Mouse (Mus musculus) liver, postnatal 0 days (tissue): ENCODE measurements at regions not wholly inside any gene's neighbourhood (a gene's known extent, or its start where the extent isn't known, plus 50 kb on each side); places are given as distances from the start of the nearest gene placed in this dataset.

Experiments
- ATAC-seq: fragments of 200-750 bp; cut with Nextera tagmentation; 2 replicates; pipeline ENCODE4 v1.8.0; 2017; ENCODE audit warnings: mild to moderate bottlenecking, moderate library complexity
- DNase-seq: peaks from one replicate; pipeline ENCODE4 v3.0.0-alpha.2; 2016
- H3K27ac ChIP-seq: fragments of 300-500 bp; sonication (generic); 2 replicates; pipeline ENCODE4 v1.5.1; 2014; ENCODE audit warnings: antibody characterized with exemption, moderate library complexity, mild to moderate bottlenecking, low read depth
- H3K27me3 ChIP-seq: fragments of 300-500 bp; sonication (generic); 2 replicates; pipeline ENCODE4 v1.6.1; 2014; ENCODE audit warnings: low read length, control low read depth, mixed read lengths; ENCODE audit not compliant: insufficient read depth
- H3K36me3 ChIP-seq: fragments of 300-500 bp; sonication (generic); replicated peaks from 2 replicates; pipeline ENCODE4 v1.6.1; 2014; ENCODE audit warnings: mild to moderate bottlenecking, control low read depth, low read length, moderate library complexity, mixed read lengths; ENCODE audit not compliant: insufficient read depth
- H3K4me1 ChIP-seq: fragments of 300-500 bp; sonication (generic); 2 replicates; pipeline ENCODE4 v1.6.1; 2014; ENCODE audit warnings: antibody characterized with exemption, mild to moderate bottlenecking, control low read depth; ENCODE audit not compliant: insufficient read depth
- H3K4me2 ChIP-seq: fragments of 300-500 bp; sonication (generic); 2 replicates; pipeline ENCODE4 v1.6.1; 2014; ENCODE audit warnings: low read depth, mild to moderate bottlenecking, low read length, moderate library complexity, mixed read lengths
- H3K4me3 ChIP-seq: fragments of 300-500 bp; sonication (generic); 2 replicates; pipeline ENCODE4 v1.5.1; 2014; ENCODE audit warnings: low read depth, low read length
- H3K9ac ChIP-seq: fragments of 300-500 bp; sonication (generic); replicated peaks from 2 replicates; pipeline ENCODE4 v1.6.1; 2014; ENCODE audit warnings: mild to moderate bottlenecking, moderate library complexity
- H3K9me3 ChIP-seq: fragments of 300-500 bp; sonication (generic); 2 replicates; pipeline ENCODE4 v1.6.1; 2016; ENCODE audit warnings: mild to moderate bottlenecking, control low read depth, low read length, mixed read lengths
- CTCF ChIP-seq: sonication (generic); IDR thresholded peaks from 2 replicates; pipeline ENCODE4 v1.5.1; 2016; ENCODE audit warnings: antibody characterized with exemption, low read depth
- EP300 ChIP-seq: IDR thresholded peaks from 2 replicates; pipeline ENCODE4 v1.6.1; 2016; ENCODE audit warnings: antibody characterized with exemption, low read depth, mild to moderate bottlenecking
- WGBS: fragments of 180-500 bp; shearing (Covaris S2); extraction: QIAGEN DNeasy Blood & Tissue Kit; methylation state at CpG from one replicate; pipeline ENCODE4 v1.1.7; 2014; ENCODE audit not compliant: insufficient replicate concordance; 5-methylcytosine and 5-hydroxymethylcytosine counted together

DNA sequence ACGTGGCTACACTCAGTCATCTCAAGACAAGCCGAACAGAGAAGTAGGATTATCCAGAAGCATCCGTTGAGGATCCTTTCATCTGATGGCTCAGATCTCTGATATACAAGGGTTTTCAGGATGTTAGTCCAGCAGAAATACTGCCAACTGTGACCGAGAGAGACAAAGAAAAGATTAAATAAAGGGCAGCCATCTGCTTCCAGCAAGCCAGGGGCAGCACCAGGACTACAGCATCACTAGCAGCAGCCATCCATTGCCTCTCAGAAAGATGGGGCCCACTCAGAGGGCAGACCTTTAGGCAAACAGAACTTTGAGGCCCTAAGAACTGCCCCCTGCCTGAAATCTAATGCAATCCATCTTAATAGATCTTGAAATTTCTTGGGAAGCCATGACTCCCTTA is 77.6 kb upstream of the Neo1 start:
- Histone ChIP-seq H3K9ac (no peak overlapping the region), H3K4me2 (no peak overlapping the region), H3K9me3 (no peaks in the 10 kb centered on the region), H3K27me3 (no peaks in the 10 kb centered on the region), H3K4me1 (no peaks in the 10 kb centered on the region), H3K4me3 (no peak overlapping the region), H3K27ac (no peak overlapping the region), H3K36me3 (no peaks in the 10 kb centered on the region)
- TF ChIP-seq EP300 (no peak), CTCF (no peak)
- DNase-seq (no peak), ATAC-seq (no peak)
- WGBS: 58% methylated on average over 4 of the region's 4 CpGs

DNA sequence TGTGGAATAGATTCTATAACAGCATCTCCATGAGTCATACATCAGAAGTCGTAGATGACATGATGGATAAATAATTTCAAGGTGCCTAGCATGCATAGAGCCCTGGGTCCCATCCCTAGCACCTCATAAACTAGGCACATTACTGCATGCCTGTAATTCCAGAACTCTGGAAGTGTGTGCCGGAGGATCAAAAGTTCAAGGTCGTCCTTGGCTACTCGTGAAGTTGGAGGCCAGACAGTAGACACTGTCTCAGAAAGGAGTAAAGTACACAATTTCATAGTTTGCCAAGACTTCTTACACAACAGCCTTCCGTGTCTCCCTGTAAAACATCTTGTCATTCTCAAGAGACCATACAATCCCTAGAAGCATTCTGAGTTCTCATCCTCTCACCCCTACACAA is 63.5 kb upstream of the Neo1 start:
- ATAC-seq (no peak), DNase-seq (no peak)
- no peaks in the 10 kb centered on the region for H3K4me1 ChIP-seq
- no peaks in the 10 kb centered on the region for H3K27me3 ChIP-seq
- H3K27ac ChIP-seq: no peak overlapping the region
- no peak overlapping the region for H3K4me3 ChIP-seq
- TF ChIP-seq EP300 (no peak), CTCF (no peak)
- H3K9ac ChIP-seq: no peak overlapping the region
- no peak overlapping the region for H3K4me2 ChIP-seq
- 67% methylated on average over 5 of the region's 5 CpGs for WGBS
- H3K36me3 ChIP-seq: no peaks in the 10 kb centered on the region
- no peaks in the 10 kb centered on the region for H3K9me3 ChIP-seq

DNA sequence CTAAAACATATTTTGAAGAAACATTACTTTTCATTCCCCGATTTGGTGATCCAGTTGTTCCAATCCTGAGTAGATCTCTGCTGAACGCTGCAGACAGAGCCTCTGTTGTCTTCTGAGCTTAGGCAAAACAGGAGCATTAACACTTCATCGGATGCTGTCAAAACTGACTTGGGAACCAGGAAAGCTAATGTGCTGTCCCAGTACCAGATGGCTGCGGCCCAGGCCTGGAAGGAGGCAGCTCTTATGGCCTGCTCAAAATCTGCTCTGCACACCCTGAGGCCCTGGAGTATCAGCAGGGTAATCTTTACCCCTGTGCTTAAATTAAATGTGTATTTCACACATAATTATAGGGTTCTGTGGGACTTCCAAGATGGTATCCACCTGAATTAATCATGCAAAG is 61.3 kb upstream of the Neo1 start:
- Histone ChIP-seq H3K4me3 (no peak overlapping the region), H3K4me1 (no peaks in the 10 kb centered on the region), H3K27me3 (no peaks in the 10 kb centered on the region), H3K27ac (no peak overlapping the region), H3K36me3 (no peaks in the 10 kb centered on the region), H3K9me3 (no peaks in the 10 kb centered on the region), H3K9ac (no peak overlapping the region), H3K4me2 (no peak overlapping the region)
- ATAC-seq (no peak), DNase-seq (no peak)
- WGBS: 70% methylated on average over 4 of the region's 4 CpGs
- no peak for TF ChIP-seq EP300
- TF ChIP-seq CTCF: no peak

DNA sequence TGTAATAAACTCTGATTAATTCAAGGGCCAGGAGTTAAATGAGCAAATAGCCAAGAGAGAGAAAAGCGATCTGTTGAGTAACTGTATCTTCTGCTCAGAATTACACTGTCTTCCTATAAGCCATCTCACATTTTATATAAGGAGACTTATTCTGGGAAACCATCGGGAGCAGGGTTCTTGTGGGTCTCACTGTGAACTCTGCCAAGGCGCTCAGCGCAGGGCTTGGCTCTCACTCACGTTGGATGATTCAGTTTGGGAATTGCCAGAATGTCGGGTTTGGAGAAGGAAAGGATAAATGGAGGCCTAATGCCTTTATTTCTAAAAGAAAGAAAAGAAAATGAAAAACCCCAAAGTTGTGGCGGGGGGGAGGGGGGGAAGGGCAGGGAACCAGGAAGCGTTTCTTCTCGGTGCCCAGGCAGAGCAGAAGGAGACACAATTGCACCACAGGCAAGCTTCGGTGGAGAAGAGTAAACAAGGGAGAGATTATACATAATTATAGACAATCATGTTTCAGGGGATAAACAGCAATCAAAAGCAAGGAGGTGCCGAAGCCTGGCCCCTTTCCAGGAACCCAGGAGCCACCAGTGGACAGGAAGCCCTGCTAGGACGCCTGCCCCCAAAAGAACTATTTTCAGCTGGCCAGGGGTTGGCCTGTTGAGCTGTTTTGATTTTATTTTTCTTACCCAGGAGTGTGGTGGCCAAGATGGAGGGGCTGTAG is 60.5 kb upstream of the Neo1 start:
- Histone ChIP-seq H3K27me3 (no peaks in the 10 kb centered on the region), H3K4me1 (no peaks in the 10 kb centered on the region), H3K9ac (no peak overlapping the region), H3K27ac (no peak overlapping the region), H3K4me2 (no peak overlapping the region), H3K36me3 (no peaks in the 10 kb centered on the region), H3K9me3 (no peaks in the 10 kb centered on the region), H3K4me3 (no peak overlapping the region)
- no peak for ATAC-seq
- DNase-seq: no peak
- TF ChIP-seq CTCF (no peak), EP300 (no peak)
- WGBS: 60% methylated on average over 12 of the region's 12 CpGs

DNA sequence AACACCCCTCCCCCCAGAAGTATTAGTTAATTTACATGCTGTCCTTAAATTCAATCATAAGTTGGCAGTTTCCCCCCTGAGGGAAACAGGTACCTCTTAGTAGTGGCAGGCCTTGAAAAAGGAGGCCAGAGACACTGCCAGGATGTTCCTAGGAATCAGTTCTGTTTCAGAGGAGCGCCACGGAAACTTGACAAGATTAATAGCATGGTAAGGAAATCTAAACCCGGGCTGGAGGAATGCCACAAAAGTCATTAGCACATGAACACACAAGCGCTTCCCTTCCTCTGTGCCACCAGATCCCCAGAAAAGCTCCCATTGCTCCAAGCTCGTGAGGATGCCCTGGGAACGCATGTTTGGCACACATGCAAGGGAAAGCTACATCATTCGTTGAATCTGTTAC is 59.4 kb upstream of the Neo1 start:
- H3K9me3 ChIP-seq: no peaks in the 10 kb centered on the region
- 73% methylated on average over 7 of the region's 7 CpGs for WGBS
- no peak overlapping the region for H3K4me2 ChIP-seq
- H3K9ac ChIP-seq: no peak overlapping the region
- H3K27ac ChIP-seq: no peak overlapping the region
- H3K4me1 ChIP-seq: no peaks in the 10 kb centered on the region
- TF ChIP-seq EP300 (no peak), CTCF (no peak)
- H3K4me3 ChIP-seq: no peak overlapping the region
- ATAC-seq (no peak), DNase-seq (no peak)
- no peaks in the 10 kb centered on the region for H3K36me3 ChIP-seq
- H3K27me3 ChIP-seq: no peaks in the 10 kb centered on the region

DNA sequence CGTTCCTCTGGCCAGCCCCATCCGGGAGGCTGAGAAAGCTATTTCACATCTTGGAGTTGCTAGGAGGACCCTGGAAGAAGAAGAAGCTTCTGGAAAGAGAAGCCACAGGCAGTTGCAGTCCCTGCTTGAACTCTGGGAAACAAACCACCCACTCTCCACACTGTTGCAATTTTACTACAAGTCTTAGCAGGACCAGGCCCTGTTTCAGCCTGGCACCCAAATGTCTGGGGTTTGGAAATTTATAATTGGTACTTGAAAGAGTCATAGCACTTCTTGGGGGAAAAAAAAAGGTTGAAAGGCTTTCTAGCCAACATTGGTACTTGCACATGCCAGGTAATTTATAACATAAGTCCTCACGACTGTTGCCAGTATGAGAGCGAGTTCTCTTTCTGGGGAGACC is 57.9 kb upstream of the Neo1 start:
- Histone ChIP-seq H3K9me3 (no peaks in the 10 kb centered on the region), H3K27me3 (no peaks in the 10 kb centered on the region), H3K36me3 (no peaks in the 10 kb centered on the region), H3K9ac (no peak overlapping the region), H3K4me1 (no peaks in the 10 kb centered on the region), H3K27ac (no peak overlapping the region), H3K4me2 (no peak overlapping the region), H3K4me3 (no peak overlapping the region)
- ATAC-seq (no peak), DNase-seq (no peak)
- no peak for TF ChIP-seq EP300
- no peak for TF ChIP-seq CTCF
- 73% methylated on average over 4 of the region's 4 CpGs for WGBS
